Mouse (Mus musculus) neural tube, embryonic 14.5 days (tissue): Measurements from ENCODE around the gene Asf1a. TPM values are rescaled to one million over a fixed set of nuclear protein-coding genes. Genes with fewer than 3 reads are reported as not detected.
"Not testable (repeated sequence)": the region's sequence is repeated elsewhere in the genome, so short reads cannot be mapped to it uniquely, and the experiment has no call there.

Experiments
- ATAC-seq: fragments of 200-750 bp; cut with Nextera tagmentation; 2 replicates; pipeline ENCODE4 v1.8.0; 2017; ENCODE audit warnings: low read depth, mild to moderate bottlenecking, moderate TSS enrichment, moderate library complexity
- H3K27ac ChIP-seq: fragments of 300-500 bp; sonication (generic); 2 replicates; pipeline ENCODE4 v1.5.1; 2014; ENCODE audit warnings: low read depth, mild to moderate bottlenecking, control low read depth, low read length, moderate library complexity, mixed read lengths
- H3K27me3 ChIP-seq: fragments of 300-500 bp; sonication (generic); 2 replicates; pipeline ENCODE4 v1.6.1; 2014; ENCODE audit warnings: low read length; ENCODE audit not compliant: control insufficient read depth, insufficient read depth
- H3K36me3 ChIP-seq: fragments of 300-500 bp; sonication (generic); 2 replicates; pipeline ENCODE4 v1.6.1; 2014; ENCODE audit warnings: low read length, mixed read lengths; ENCODE audit not compliant: control insufficient read depth, insufficient read depth
- H3K4me1 ChIP-seq: fragments of 300-500 bp; sonication (generic); 2 replicates; pipeline ENCODE4 v1.6.1; 2014; ENCODE audit warnings: low read length; ENCODE audit not compliant: control insufficient read depth, insufficient read depth
- H3K4me2 ChIP-seq: fragments of 300-500 bp; sonication (generic); 2 replicates; pipeline ENCODE4 v1.6.1; 2014; ENCODE audit warnings: mild to moderate bottlenecking, low read depth, low read length, control low read depth
- H3K4me3 ChIP-seq: fragments of 300-500 bp; sonication (generic); 2 replicates; pipeline ENCODE4 v1.5.1; 2014; ENCODE audit warnings: low read depth, low read length, control low read depth, mixed read lengths
- H3K9ac ChIP-seq: fragments of 300-500 bp; sonication (generic); replicated peaks from 2 replicates; pipeline ENCODE4 v1.6.1; 2014; ENCODE audit warnings: low read depth, mild to moderate bottlenecking, control low read depth, low read length, mixed read lengths
- H3K9me3 ChIP-seq: fragments of 300-500 bp; sonication (generic); 2 replicates; pipeline ENCODE4 v1.6.1; 2016; ENCODE audit warnings: low read length; ENCODE audit not compliant: control insufficient read depth
- WGBS: fragments of 180-500 bp; shearing (Covaris S2); extraction: QIAGEN DNeasy Blood & Tissue Kit; methylation state at CpG from one replicate; pipeline ENCODE4 v1.1.7; 2014; 5-methylcytosine and 5-hydroxymethylcytosine counted together
- polyA plus RNA-seq: library from polyadenylated mRNA; unstranded; fragments of >200 nt; fragmentation: Nextera tagmentation; extraction: Ambion mirVana; gene quantifications from 2 replicates; pipeline ENCODE4 v1.2.1, GENCODE M21; 2014

Asf1a gene
- polyA plus RNA-seq, 1 experiment from 2014 or later = 67.6 TPM

- peak within 1 kb of the TSS; percentile 82 for H3K27ac ChIP-seq
- ATAC-seq, H3K27me3 ChIP-seq, H3K9me3 ChIP-seq, H3K36me3 ChIP-seq, H3K4me1 ChIP-seq: not testable (repeated sequence)
- peak within 1 kb of the TSS; percentile 71 for H3K9ac ChIP-seq
- H3K4me3 ChIP-seq = peak within 1 kb of the TSS; percentile 67
- WGBS = 62% methylated on average over 10 of the region's 10 CpGs
- peak within 1 kb of the TSS; percentile 50 for H3K4me2 ChIP-seq
Measured at GRCm38 (mm10) chr10:53630339-53630738, 33.8 kb downstream of the Asf1a start, which contains the start of gene Mcm9. TSS of gene Mcm9 (minus strand) at chr10:53630439.

- no peak for ATAC-seq
- Histone ChIP-seq H3K36me3 (no peaks in the 10 kb centered on the region), H3K4me3 (no peak overlapping the region), H3K9ac (no peak overlapping the region), H3K4me1 (no peaks in the 10 kb centered on the region), H3K27ac (no peak overlapping the region), H3K4me2 (no peak overlapping the region), H3K9me3 (no peaks in the 10 kb centered on the region), H3K27me3 (no peaks in the 10 kb centered on the region)
- 87% methylated on average over 10 of the region's 10 CpGs for WGBS
Measured at GRCm38 (mm10) chr10:53634160-53634559, 37.6 kb downstream of the Asf1a start.

- Histone ChIP-seq H3K4me1 (no peaks in the 10 kb centered on the region), H3K4me3 (no peak overlapping the region), H3K4me2 (no peak overlapping the region), H3K36me3 (no peaks in the 10 kb centered on the region), H3K27me3 (no peaks in the 10 kb centered on the region), H3K27ac (no peak overlapping the region), H3K9me3 (no peaks in the 10 kb centered on the region), H3K9ac (no peak overlapping the region)
- WGBS = 87% methylated on average over 13 of the region's 13 CpGs
- no peak for ATAC-seq
Measured at GRCm38 (mm10) chr10:53635246-53635971, 38.9 kb downstream of the Asf1a start.

GRCm38 (mm10) chr10:53641507-53641906, 45.0 kb downstream of the Asf1a start:
- no peaks in the 10 kb centered on the region for H3K4me1 ChIP-seq
- H3K4me2 ChIP-seq = no peak overlapping the region
- no peaks in the 10 kb centered on the region for H3K36me3 ChIP-seq
- no peak overlapping the region for H3K4me3 ChIP-seq
- H3K27me3 ChIP-seq = no peaks in the 10 kb centered on the region
- H3K9me3 ChIP-seq = no peaks in the 10 kb centered on the region
- no peak overlapping the region for H3K9ac ChIP-seq
- no peak overlapping the region for H3K27ac ChIP-seq
- ATAC-seq = peak; percentile 89

- Histone ChIP-seq H3K9me3 (no peaks in the 10 kb centered on the region), H3K9ac (no peak overlapping the region), H3K4me1 (no peaks in the 10 kb centered on the region), H3K4me3 (no peak overlapping the region), H3K4me2 (no peak overlapping the region), H3K27ac (no peak overlapping the region), H3K27me3 (no peaks in the 10 kb centered on the region), H3K36me3 (no peaks in the 10 kb centered on the region)
- 90% methylated on average over 2 of the region's 2 CpGs for WGBS
- ATAC-seq = no peak
Measured at GRCm38 (mm10) chr10:53650683-53651082, 54.1 kb downstream of the Asf1a start.

- not testable (repeated sequence) for H3K27ac ChIP-seq, H3K4me3 ChIP-seq, H3K27me3 ChIP-seq, H3K4me1 ChIP-seq, H3K36me3 ChIP-seq, H3K9ac ChIP-seq, H3K4me2 ChIP-seq, ATAC-seq, H3K9me3 ChIP-seq
- WGBS = 89% methylated on average over 5 of the region's 5 CpGs
Measured at GRCm38 (mm10) chr10:53654239-53654638, 57.7 kb downstream of the Asf1a start.

Other genes with a start within 250 kb of the Asf1a start
- gene Cep85l, start 216.8 kb upstream of the Asf1a start, polyA plus RNA-seq = 6.4 and 11.6 TPM in 2 replicates
- gene Mcm9, start 33.7 kb downstream of the Asf1a start, polyA plus RNA-seq = 8.0 and 8.5 TPM in 2 replicates
- 17.0 and 20.1 TPM in 2 replicates for gene Fam184a, start 154.4 kb downstream of the Asf1a start, polyA plus RNA-seq